ENCODE assay signal across 27 mouse cellular contexts in the genomic region with DNA sequence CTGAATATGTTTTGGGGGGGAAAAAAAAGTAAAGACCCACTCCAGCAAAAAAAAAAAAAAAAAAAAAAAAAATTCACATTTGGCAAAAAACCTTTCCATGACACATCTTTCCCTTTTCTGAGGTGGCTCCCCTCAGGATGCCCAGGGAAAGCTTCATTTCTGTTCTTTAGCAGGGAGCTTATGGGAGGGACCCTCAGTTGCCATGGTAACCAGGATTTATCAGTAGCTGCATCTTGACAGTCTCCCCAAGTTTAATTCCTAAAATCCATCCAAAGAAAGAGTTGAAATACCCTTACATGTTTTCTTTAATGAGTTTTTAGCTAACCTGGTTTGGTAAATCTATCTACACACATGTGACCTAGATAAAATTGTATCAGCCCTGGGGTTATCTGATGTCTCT.
A peak's percentile ranks its signal among the peaks of the same experiment; 100 is the strongest.
DNase-seq lines count a peak whose midpoint lies in the region; ATAC-seq and TF ChIP-seq lines count a peak whose summit lies in the region.
"Had no signal": no experiment of that assay in that cellular context is flagged by ENCODE, and none has a peak within 500 bp of the region (broad histone marks: within the 10 kb centered on the region; RNA-seq: fewer than 3 reads in every experiment).

No protein-coding gene starts in this region.

- H3K9ac ChIP-seq in forebrain, embryonic 15.5 days (replicated peaks): no peak overlapping the region
- H3K9ac ChIP-seq in forebrain, postnatal 0 days: no peak overlapping the region
- no peak overlapping the region for H3K9ac ChIP-seq in midbrain, embryonic 13.5 days (replicated peaks)
- H3K9ac ChIP-seq in midbrain, embryonic 11.5 days (ENCODE audit: low read length): no peak overlapping the region
- no peak overlapping the region for H3K9ac ChIP-seq in hindbrain, embryonic 15.5 days
- H3K9ac ChIP-seq in neural tube, embryonic 13.5 days: no peak overlapping the region
- H3K9ac ChIP-seq: embryonic facial prominence, embryonic 13.5 days; heart, embryonic 15.5 days; liver, embryonic 15.5 days had no signal

- H3K36me3 ChIP-seq in forebrain, embryonic 15.5 days: 0 out of 2 replicates have a peak, but pooled peaks cover 4% of the 10 kb centered on the region
- peaks cover 10% of the 10 kb centered on the region for H3K36me3 ChIP-seq in forebrain, postnatal 0 days (ENCODE audit: insufficient read depth)
- peaks cover 15% of the 10 kb centered on the region for H3K36me3 ChIP-seq in midbrain, embryonic 13.5 days
- H3K36me3 ChIP-seq in midbrain, embryonic 11.5 days (ENCODE audit: control insufficient read depth, insufficient read depth, low read length): no peaks in the 10 kb centered on the region
- peaks cover 5% of the 10 kb centered on the region; the same call in 1 of the 2 replicates for H3K36me3 ChIP-seq in hindbrain, embryonic 15.5 days
- H3K36me3 ChIP-seq in neural tube, embryonic 13.5 days: peaks cover 17% of the 10 kb centered on the region; the same call in 1 of the 2 replicates
- H3K36me3 ChIP-seq: heart, embryonic 15.5 days; liver, embryonic 15.5 days had no signal

- no peak for ATAC-seq in forebrain, embryonic 15.5 days (replicated peaks)
- no peak for ATAC-seq in forebrain, postnatal 0 days
- ATAC-seq in midbrain, embryonic 13.5 days: no peak
- ATAC-seq in midbrain, embryonic 11.5 days (ENCODE audit: low FRiP score): no peak
- no peak for ATAC-seq in hindbrain, embryonic 15.5 days (ENCODE audit: low FRiP score, low read depth)
- no peak for ATAC-seq in neural tube, embryonic 13.5 days (ENCODE audit: low read depth)
- ATAC-seq: activated CD4-positive, CD25-positive, alpha-beta regulatory T cell, adult 4 months; lung, postnatal 0 days had no signal

- H3K27me3 ChIP-seq in forebrain, embryonic 15.5 days: peaks cover 67% of the 10 kb centered on the region
- H3K27me3 ChIP-seq in forebrain, postnatal 0 days (ENCODE audit: insufficient read depth, low read length): no peaks in the 10 kb centered on the region; the same call in 1 of the 2 replicates
- peaks cover 57% of the 10 kb centered on the region for H3K27me3 ChIP-seq in midbrain, embryonic 13.5 days
- peaks cover 3% of the 10 kb centered on the region; the same call in 1 of the 2 replicates for H3K27me3 ChIP-seq in midbrain, embryonic 11.5 days (ENCODE audit: control insufficient read depth, insufficient read depth, low read length)
- H3K27me3 ChIP-seq in hindbrain, embryonic 15.5 days: no peaks in the 10 kb centered on the region
- H3K27me3 ChIP-seq in neural tube, embryonic 13.5 days: no peaks in the 10 kb centered on the region; the same call in 1 of the 2 replicates
- H3K27me3 ChIP-seq: CH12.LX; embryonic facial prominence, embryonic 13.5 days; heart, embryonic 15.5 days; liver, embryonic 15.5 days had no signal

- no peak overlapping the region for H3K4me2 ChIP-seq in forebrain, embryonic 15.5 days (replicated peaks)
- H3K4me2 ChIP-seq in forebrain, postnatal 0 days (ENCODE audit: low read depth): no peak overlapping the region
- no peak overlapping the region for H3K4me2 ChIP-seq in midbrain, embryonic 13.5 days (replicated peaks)
- H3K4me2 ChIP-seq in midbrain, embryonic 11.5 days: no peak overlapping the region
- no peak overlapping the region for H3K4me2 ChIP-seq in hindbrain, embryonic 15.5 days
- peak overlapping the region; percentile 45 for H3K4me2 ChIP-seq in neural tube, embryonic 13.5 days
- H3K4me2 ChIP-seq: liver, embryonic 15.5 days had no signal

- no peaks in the 10 kb centered on the region for H3K9me3 ChIP-seq in forebrain, embryonic 15.5 days
- no peaks in the 10 kb centered on the region for H3K9me3 ChIP-seq in forebrain, postnatal 0 days (ENCODE audit: low read length)
- H3K9me3 ChIP-seq in midbrain, embryonic 13.5 days: no peaks in the 10 kb centered on the region
- H3K9me3 ChIP-seq in midbrain, embryonic 11.5 days (ENCODE audit: control insufficient read depth, low read length): no peaks in the 10 kb centered on the region
- no peaks in the 10 kb centered on the region for H3K9me3 ChIP-seq in hindbrain, embryonic 15.5 days
- no peaks in the 10 kb centered on the region for H3K9me3 ChIP-seq in neural tube, embryonic 13.5 days
- H3K9me3 ChIP-seq: embryonic facial prominence, embryonic 13.5 days; heart, embryonic 15.5 days; limb, embryonic 10.5 days; liver, embryonic 15.5 days had no signal

- DNase-seq in forebrain, postnatal 0 days: no peak
- no peak for DNase-seq in midbrain, embryonic 11.5 days (ENCODE audit: low spot score, missing footprints)
- DNase-seq in spleen, postnatal 36 days (ENCODE audit: low spot score in 2 of 2): no peak
- DNase-seq: adrenal gland, adult 8-10 months; B cell, adult 2 months; cerebellum, adult 18-20 months; gastrocnemius, adult 2 months; heart, postnatal 36 days; liver; retina, postnatal 1 day; right cerebral cortex, postnatal 25 days; spleen, adult 18-20 months; thymus, postnatal 14 days had no signal

- TF ChIP-seq CTCF in forebrain, postnatal 0 days (IDR thresholded peaks at IDR 0.05; ENCODE audit: low read depth): no peak

- H3K4me1 ChIP-seq in forebrain, embryonic 15.5 days: peaks cover 26% of the 10 kb centered on the region
- peaks cover 13% of the 10 kb centered on the region for H3K4me1 ChIP-seq in forebrain, postnatal 0 days (ENCODE audit: insufficient read depth)
- peaks cover 40% of the 10 kb centered on the region for H3K4me1 ChIP-seq in midbrain, embryonic 13.5 days (replicated peaks)
- peaks cover 21% of the 10 kb centered on the region for H3K4me1 ChIP-seq in midbrain, embryonic 11.5 days (ENCODE audit: control insufficient read depth, insufficient read depth, low read length)
- peaks cover 24% of the 10 kb centered on the region for H3K4me1 ChIP-seq in hindbrain, embryonic 15.5 days (replicated peaks)
- peaks cover 40% of the 10 kb centered on the region for H3K4me1 ChIP-seq in neural tube, embryonic 13.5 days (replicated peaks)
- H3K4me1 ChIP-seq: liver, embryonic 15.5 days had no signal

- H3K27ac ChIP-seq in forebrain, embryonic 15.5 days (replicated peaks): 0 out of 2 replicates have a peak overlapping the region, but pooled peaks have one; percentile 68
- H3K27ac ChIP-seq in forebrain, postnatal 0 days (ENCODE audit: low read depth, low read length): no peak overlapping the region
- H3K27ac ChIP-seq in midbrain, embryonic 13.5 days: peak overlapping the region; percentile 71
- no peak overlapping the region for H3K27ac ChIP-seq in midbrain, embryonic 11.5 days (ENCODE audit: low read depth, low read length)
- peak overlapping the region; percentile 49; the same call in 1 of the 2 replicates for H3K27ac ChIP-seq in hindbrain, embryonic 15.5 days (replicated peaks)
- H3K27ac ChIP-seq in neural tube, embryonic 13.5 days (replicated peaks): peak overlapping the region; percentile 81; the same call in 1 of the 2 replicates
- H3K27ac ChIP-seq: embryonic facial prominence, embryonic 13.5 days; gastrocnemius, adult 2 months; heart, embryonic 15.5 days; kidney, postnatal 0 days; limb, embryonic 10.5 days; liver, embryonic 15.5 days; macrophage had no signal

- no peak overlapping the region for H3K4me3 ChIP-seq in forebrain, embryonic 15.5 days
- H3K4me3 ChIP-seq in forebrain, postnatal 0 days (ENCODE audit: low read depth, low read length): no peak overlapping the region
- H3K4me3 ChIP-seq in midbrain, embryonic 13.5 days (replicated peaks): no peak overlapping the region
- H3K4me3 ChIP-seq in midbrain, embryonic 11.5 days (ENCODE audit: low read depth, low read length): no peak overlapping the region
- H3K4me3 ChIP-seq in hindbrain, embryonic 15.5 days: no peak overlapping the region
- no peak overlapping the region for H3K4me3 ChIP-seq in neural tube, embryonic 13.5 days
- H3K4me3 ChIP-seq: embryonic facial prominence, embryonic 13.5 days; erythroblast, embryonic 14.5 days; gastrocnemius, adult 2 months; heart, embryonic 15.5 days; liver, embryonic 15.5 days had no signal

Comparison
In these comparisons a context has a peak if more than half of its experiments do, and no peak if none do; other contexts are left out.
1. H3K27ac ChIP-seq: peak in forebrain, embryonic 15.5 days (single experiment), midbrain, embryonic 13.5 days (single experiment), hindbrain, embryonic 15.5 days (single experiment) and neural tube, embryonic 13.5 days (single experiment); none in forebrain, postnatal 0 days (single experiment) and midbrain, embryonic 11.5 days (single experiment).